Mouse (Mus musculus): ENCODE results near the gene Prss8. TPM values are rescaled to one million over a fixed set of nuclear protein-coding genes. Genes with fewer than 3 reads are reported as not detected.

The Prss8 gene
- polyA plus RNA-seq, 1 experiment from 2014 or later: 13.9 TPM

DNA sequence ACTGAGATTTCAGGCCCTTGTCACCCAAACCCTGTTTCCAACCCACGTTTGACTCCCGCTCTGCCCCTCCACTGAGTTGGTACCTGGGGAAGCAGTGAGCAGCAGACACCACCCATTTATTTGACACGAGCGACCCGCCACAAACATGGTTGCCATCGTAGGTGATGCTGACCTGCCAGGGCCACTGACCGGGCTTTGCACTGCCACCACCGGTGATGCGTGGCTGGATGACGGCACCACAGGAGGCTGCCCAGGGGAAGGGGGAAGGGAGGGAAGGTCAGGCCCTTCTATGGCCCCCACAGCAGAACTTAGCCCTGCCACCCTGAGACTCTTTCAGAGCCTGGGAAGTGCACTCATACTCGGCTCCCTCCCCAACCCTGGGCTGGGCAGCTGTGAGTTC is 2.2 kb downstream of the Prss8 start:
- Histone ChIP-seq H3K4me2 (no peak overlapping the region), H3K4me3 (replicated peaks) (no peak overlapping the region), H3K36me3 (replicated peaks) (peaks cover 33% of the 10 kb centered on the region), H3K27me3 (peaks cover 9% of the 10 kb centered on the region; the same call in 1 of the 2 replicates), H3K9ac (no peak overlapping the region), H3K4me1 (replicated peaks) (peaks cover 46% of the 10 kb centered on the region), H3K9me3 (replicated peaks) (no peaks in the 10 kb centered on the region), H3K27ac (replicated peaks) (no peak overlapping the region)
- ATAC-seq (ENCODE audit: insufficient read depth): no peak
- 76% methylated on average over 11 of the region's 11 CpGs for WGBS (ENCODE audit: insufficient replicate concordance)

DNA sequence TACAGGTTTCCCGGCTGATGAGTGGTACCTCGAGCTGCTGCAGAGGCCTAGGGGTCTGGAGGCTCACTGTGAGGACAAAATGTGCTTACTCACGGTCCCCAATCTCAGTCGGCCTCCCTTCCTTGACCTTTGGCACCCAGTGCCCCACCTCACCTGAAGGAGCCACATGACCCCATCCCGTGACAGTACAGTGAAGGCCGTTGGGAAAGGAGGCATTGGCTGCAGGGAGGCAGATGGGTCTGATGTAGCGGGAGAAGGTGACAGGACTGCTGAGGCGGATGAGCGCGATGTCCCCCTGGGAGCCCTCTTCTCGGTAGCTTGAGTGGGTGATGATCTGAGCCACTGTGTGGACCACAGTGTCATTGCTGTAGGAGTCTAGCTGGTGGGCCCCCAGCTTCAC is 3.1 kb downstream of the Prss8 start:
- no peak overlapping the region for H3K4me3 ChIP-seq (replicated peaks)

DNA sequence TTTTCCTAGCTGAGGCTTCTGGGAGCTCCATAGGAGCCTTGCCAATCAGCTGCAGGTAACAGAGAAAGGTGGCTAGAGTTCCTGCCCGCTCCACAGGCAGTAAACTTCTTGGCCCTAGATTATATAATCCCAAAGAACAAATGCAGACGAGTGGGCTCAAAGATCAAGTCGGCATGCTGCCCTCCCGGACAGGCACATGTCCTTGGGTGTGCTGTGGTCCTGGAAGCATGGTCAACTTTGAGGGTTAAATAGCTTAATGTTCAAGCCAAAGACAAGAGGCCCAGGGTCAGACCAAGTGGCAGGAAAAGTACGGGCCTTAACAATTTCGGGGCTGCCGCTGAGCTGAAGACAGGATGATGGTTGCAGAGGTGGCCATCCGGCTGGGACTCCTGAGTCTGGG is 3.8 kb downstream of the Prss8 start:
- Histone ChIP-seq H3K4me3 (replicated peaks) (no peak overlapping the region), H3K4me2 (no peak overlapping the region), H3K4me1 (replicated peaks) (peaks cover 48% of the 10 kb centered on the region), H3K36me3 (replicated peaks) (peaks cover 33% of the 10 kb centered on the region), H3K9me3 (replicated peaks) (no peaks in the 10 kb centered on the region), H3K9ac (no peak overlapping the region), H3K27ac (replicated peaks) (no peak overlapping the region), H3K27me3 (peaks cover 9% of the 10 kb centered on the region; the same call in 1 of the 2 replicates)
- ATAC-seq (ENCODE audit: insufficient read depth): no peak
- WGBS (ENCODE audit: insufficient replicate concordance): 77% methylated on average over 8 of the region's 8 CpGs

More for the DNA sequence above, 3.1 kb downstream of the Prss8 start:
- Histone ChIP-seq H3K4me2 (no peak overlapping the region), H3K27ac (replicated peaks) (no peak overlapping the region), H3K9ac (no peak overlapping the region), H3K36me3 (replicated peaks) (peaks cover 33% of the 10 kb centered on the region), H3K9me3 (replicated peaks) (no peaks in the 10 kb centered on the region), H3K4me1 (replicated peaks) (peaks cover 52% of the 10 kb centered on the region), H3K27me3 (peaks cover 9% of the 10 kb centered on the region; the same call in 1 of the 2 replicates)
- no peak for ATAC-seq (ENCODE audit: insufficient read depth)
- 73% methylated on average over 11 of the region's 11 CpGs for WGBS (ENCODE audit: insufficient replicate concordance)

DNA sequence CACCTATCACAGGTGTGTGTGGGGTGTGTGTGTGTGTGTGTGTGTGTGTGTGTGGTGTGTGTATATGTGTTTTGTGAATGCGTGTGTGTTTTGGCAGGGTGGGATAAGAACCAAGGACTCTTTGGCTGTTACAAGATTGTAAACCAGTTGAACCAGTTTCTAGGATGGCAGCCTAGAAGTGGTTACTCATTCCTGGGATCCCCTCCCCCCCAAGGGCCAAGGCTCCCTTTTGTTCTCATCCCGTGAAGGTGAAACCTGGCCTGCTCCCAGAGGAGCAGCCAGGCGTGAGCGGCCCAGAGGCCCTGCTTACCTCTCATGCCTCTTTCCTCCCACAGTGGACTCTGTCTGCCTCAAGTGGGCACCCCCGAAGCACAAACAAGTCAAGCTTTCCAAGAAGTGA is 4.7 kb downstream of the Prss8 start:
- no peak overlapping the region for H3K4me2 ChIP-seq
- peaks cover 8% of the 10 kb centered on the region; the same call in 1 of the 2 replicates for H3K27me3 ChIP-seq
- 70% methylated on average over 5 of the region's 5 CpGs for whole genome bisulfite sequencing (ENCODE audit: insufficient replicate concordance)
- no peak overlapping the region for H3K9ac ChIP-seq
- peaks cover 43% of the 10 kb centered on the region for H3K4me1 ChIP-seq (replicated peaks)
- no peak overlapping the region for H3K4me3 ChIP-seq (replicated peaks)
- no peaks in the 10 kb centered on the region for H3K9me3 ChIP-seq (replicated peaks)
- H3K36me3 ChIP-seq (replicated peaks): peaks cover 36% of the 10 kb centered on the region
- ATAC-seq (ENCODE audit: insufficient read depth): no peak
- H3K27ac ChIP-seq (replicated peaks): no peak overlapping the region

DNA sequence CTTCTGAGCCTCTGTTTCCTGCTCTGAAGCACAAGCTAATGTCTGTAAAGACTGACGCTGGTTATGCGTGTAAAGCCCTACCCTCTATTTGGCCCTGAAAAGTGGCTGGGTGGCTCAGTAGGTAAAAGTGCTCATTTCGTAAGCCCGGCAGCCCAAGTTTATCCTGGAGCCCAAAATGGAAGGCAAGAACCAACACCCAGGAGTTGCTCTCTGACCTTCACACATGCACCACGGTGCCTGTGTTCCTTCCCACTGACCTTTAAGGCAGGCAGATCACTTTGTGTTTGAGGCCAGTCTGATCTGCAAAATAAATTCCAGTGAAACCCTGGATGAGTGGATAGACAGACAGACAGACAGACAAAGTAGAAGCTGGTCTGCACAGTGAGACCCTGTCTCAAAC is 6.2 kb downstream of the Prss8 start:
- H3K36me3 ChIP-seq (replicated peaks): peaks cover 36% of the 10 kb centered on the region
- H3K27ac ChIP-seq (replicated peaks): no peak overlapping the region
- 70% methylated on average over 5 of the region's 5 CpGs for WGBS (ENCODE audit: insufficient replicate concordance)
- no peak for ATAC-seq (ENCODE audit: insufficient read depth)
- no peak overlapping the region for H3K4me2 ChIP-seq
- no peak overlapping the region for H3K9ac ChIP-seq
- no peak overlapping the region for H3K4me3 ChIP-seq (replicated peaks)
- H3K9me3 ChIP-seq (replicated peaks): no peaks in the 10 kb centered on the region
- peaks cover 35% of the 10 kb centered on the region for H3K4me1 ChIP-seq (replicated peaks)
- peaks cover 2% of the 10 kb centered on the region; the same call in 1 of the 2 replicates for H3K27me3 ChIP-seq

DNA sequence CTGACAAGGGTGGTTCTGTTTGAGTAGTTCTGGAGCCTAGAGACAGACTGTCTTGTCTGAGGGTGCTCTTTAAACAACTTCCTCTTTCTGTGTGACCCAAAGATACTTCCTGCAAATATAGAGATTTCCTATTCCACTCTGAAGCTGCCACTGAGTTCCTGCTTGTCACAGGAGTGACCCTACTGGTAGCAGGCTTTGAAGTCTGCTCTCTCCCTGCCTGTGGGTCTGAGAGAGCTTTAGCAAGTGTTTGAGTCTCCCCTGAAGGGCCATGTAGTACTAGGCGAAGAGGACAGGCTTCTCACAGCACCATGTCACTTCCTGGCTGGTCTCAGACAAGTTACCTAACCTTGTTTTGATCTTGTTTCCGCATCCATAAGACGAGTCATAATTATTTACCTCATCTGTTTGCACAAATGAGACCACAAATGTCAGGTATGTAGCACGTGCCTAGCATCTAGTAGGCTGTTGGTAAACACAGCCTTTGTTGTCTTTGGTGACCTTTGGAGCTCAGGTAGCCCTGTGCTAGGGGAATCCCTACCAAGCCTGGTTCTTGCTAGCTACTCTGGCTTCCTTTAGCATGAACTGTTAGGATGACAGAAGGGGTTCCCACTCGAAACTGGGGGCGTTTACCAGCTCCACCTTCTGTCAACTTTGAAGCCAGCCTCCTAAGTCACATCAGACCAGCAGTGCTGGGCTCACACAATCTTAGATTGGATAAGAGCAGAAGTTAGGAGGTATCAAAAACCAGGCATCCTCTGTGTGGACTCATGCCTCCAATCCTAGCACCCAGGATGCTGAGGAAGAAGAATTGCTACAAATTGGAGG is 7.2 kb downstream of the Prss8 start:
- H3K9ac ChIP-seq: no peak overlapping the region
- 49% methylated on average over 6 of the region's 6 CpGs for WGBS (ENCODE audit: insufficient replicate concordance)
- no peaks in the 10 kb centered on the region for H3K9me3 ChIP-seq (replicated peaks)
- H3K36me3 ChIP-seq (replicated peaks): peaks cover 36% of the 10 kb centered on the region
- no peaks in the 10 kb centered on the region for H3K27me3 ChIP-seq
- ATAC-seq (ENCODE audit: insufficient read depth): no peak; the same call in 1 of the 2 replicates
- H3K4me3 ChIP-seq (replicated peaks): no peak overlapping the region
- H3K27ac ChIP-seq (replicated peaks): peak overlapping the region; percentile 64
- no peak overlapping the region for H3K4me2 ChIP-seq
- peaks cover 31% of the 10 kb centered on the region for H3K4me1 ChIP-seq (replicated peaks)

DNA sequence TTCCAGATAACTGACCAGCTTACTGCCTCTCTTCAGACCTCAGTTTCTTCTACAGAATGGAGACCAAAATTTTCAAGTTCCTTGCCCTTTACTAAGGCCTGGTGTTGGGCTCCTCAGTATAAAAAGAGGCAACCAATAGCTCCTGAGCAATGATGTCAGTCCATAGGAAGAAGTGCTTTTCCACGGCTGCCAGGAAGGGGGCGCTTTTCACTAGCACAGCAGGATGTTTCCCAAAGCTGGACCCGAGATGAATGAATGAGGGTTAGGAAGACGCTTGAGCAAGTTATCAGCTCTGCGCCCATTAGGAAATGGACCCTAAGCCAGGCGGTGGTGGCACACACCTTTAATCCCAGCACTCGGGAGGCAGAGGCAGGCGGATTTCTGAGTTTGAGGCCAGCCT is 8.4 kb downstream of the Prss8 start:
- 43% methylated on average over 8 of the region's 8 CpGs for whole genome bisulfite sequencing (ENCODE audit: insufficient replicate concordance)
- Histone ChIP-seq H3K4me3 (replicated peaks) (no peak overlapping the region), H3K9ac (no peak overlapping the region), H3K36me3 (replicated peaks) (peaks cover 38% of the 10 kb centered on the region), H3K4me1 (replicated peaks) (peaks cover 26% of the 10 kb centered on the region), H3K4me2 (no peak overlapping the region), H3K27ac (replicated peaks) (no peak overlapping the region), H3K27me3 (no peaks in the 10 kb centered on the region), H3K9me3 (replicated peaks) (no peaks in the 10 kb centered on the region)
- no peak for ATAC-seq (ENCODE audit: insufficient read depth)

DNA sequence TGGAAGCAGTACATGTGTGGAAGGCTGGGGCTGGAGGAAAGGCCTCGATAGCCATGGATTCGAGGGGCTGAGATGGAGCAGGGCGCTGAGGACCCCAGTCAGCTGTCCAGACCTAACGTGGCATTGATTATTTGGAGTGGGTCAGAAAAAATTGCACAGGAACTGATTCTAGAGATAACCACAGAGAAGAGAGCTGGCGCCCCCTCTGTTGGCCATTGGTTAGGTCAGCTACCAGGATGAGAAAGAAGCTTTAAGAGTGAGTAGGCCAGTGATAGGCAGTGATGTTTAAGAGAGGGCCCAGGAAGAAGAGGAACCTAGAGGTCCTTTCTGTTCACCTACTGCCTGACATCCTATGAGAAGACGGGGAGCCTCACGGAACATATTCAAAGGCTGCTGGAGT is 10.6 kb downstream of the Prss8 start:
- no peaks in the 10 kb centered on the region for H3K9me3 ChIP-seq (replicated peaks)
- no peaks in the 10 kb centered on the region for H3K27me3 ChIP-seq
- ATAC-seq (ENCODE audit: insufficient read depth): no peak
- H3K36me3 ChIP-seq (replicated peaks): peaks cover 37% of the 10 kb centered on the region
- peaks cover 26% of the 10 kb centered on the region for H3K4me1 ChIP-seq (replicated peaks)
- WGBS (ENCODE audit: insufficient replicate concordance): 63% methylated on average over 7 of the region's 7 CpGs
- H3K4me3 ChIP-seq (replicated peaks): no peak overlapping the region
- no peak overlapping the region for H3K4me2 ChIP-seq
- H3K27ac ChIP-seq (replicated peaks): no peak overlapping the region
- H3K9ac ChIP-seq: no peak overlapping the region

DNA sequence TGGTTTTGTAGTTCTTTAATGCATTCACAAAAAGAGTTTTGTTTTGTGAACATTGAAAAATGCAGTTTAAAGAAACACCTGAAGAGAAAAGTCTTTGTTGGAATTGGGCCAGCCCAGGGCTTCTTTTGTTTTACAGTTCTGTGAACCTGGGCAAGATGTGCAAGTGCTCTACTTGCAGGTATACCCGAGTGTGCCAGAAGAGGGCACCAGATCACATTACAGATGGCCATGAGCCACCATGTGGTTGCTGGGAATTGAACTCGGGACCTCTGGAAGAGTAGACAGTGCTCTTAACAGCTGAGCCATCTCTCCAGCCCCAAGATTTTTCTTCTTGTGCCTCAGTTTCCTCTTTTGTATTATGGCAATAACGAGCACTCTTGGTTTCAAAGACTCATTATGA is 11.7 kb downstream of the Prss8 start:
- WGBS (ENCODE audit: insufficient replicate concordance): 42% methylated on average over 3 of the region's 3 CpGs
- Histone ChIP-seq H3K4me2 (no peak overlapping the region), H3K27ac (replicated peaks) (no peak overlapping the region), H3K27me3 (no peaks in the 10 kb centered on the region), H3K9me3 (replicated peaks) (no peaks in the 10 kb centered on the region), H3K9ac (no peak overlapping the region), H3K4me1 (replicated peaks) (peaks cover 25% of the 10 kb centered on the region), H3K4me3 (replicated peaks) (no peak overlapping the region), H3K36me3 (replicated peaks) (peaks cover 32% of the 10 kb centered on the region)
- no peak for ATAC-seq (ENCODE audit: insufficient read depth)

DNA sequence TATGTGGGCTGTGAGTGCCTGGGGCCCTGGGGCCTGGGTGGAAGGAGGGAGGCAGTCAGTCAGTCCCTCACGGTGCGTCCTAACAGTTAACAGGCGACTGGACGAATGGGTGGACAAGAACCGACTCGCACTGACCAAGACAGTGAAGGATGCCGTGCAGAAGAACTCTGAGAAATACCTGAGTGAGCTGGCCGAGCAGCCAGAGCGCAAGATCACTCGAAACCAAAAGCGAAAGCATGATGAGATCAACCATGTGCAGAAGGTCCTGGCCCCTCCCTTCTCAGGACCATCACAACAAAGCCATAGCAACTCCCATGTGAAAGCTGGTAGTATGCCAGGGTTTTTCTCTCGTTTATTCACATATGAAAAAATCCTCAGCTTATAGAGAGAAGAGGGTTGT is 14.6 kb downstream of the Prss8 start:
- H3K4me1 ChIP-seq (replicated peaks): peaks cover 27% of the 10 kb centered on the region
- H3K27ac ChIP-seq (replicated peaks): no peak overlapping the region
- H3K4me3 ChIP-seq (replicated peaks): no peak overlapping the region
- ATAC-seq (ENCODE audit: insufficient read depth): no peak
- no peaks in the 10 kb centered on the region for H3K9me3 ChIP-seq (replicated peaks)
- peaks cover 29% of the 10 kb centered on the region for H3K36me3 ChIP-seq (replicated peaks)
- no peaks in the 10 kb centered on the region for H3K27me3 ChIP-seq
- no peak overlapping the region for H3K4me2 ChIP-seq
- no peak overlapping the region for H3K9ac ChIP-seq
- WGBS (ENCODE audit: insufficient replicate concordance): 82% methylated on average over 12 of the region's 12 CpGs

DNA sequence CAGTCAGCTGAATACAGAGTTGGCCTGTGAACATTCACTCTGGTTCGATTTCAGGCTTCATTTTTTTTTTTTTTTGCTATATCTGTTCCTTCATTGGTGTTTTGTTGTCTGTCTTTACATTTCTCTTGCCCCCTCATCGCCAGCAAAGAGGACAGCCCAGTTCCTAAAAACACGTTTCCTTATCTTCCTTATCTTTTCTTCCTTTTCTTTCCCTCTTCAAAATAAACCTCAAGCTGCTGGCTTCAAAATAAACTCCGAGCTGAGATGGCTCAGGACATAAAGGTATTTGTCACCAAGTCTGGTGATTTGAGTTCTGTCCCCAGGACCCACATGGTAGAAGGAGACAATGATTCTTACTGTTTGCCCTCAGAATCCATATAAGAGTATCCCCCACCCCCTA is 17.0 kb downstream of the Prss8 start:
- 2% methylated on average over 4 of the region's 4 CpGs for WGBS (ENCODE audit: insufficient replicate concordance)
- Histone ChIP-seq H3K27me3 (no peaks in the 10 kb centered on the region), H3K36me3 (replicated peaks) (peaks cover 50% of the 10 kb centered on the region), H3K4me1 (replicated peaks) (peaks cover 20% of the 10 kb centered on the region), H3K9me3 (replicated peaks) (no peaks in the 10 kb centered on the region), H3K4me3 (replicated peaks) (peak overlapping the region; percentile 71), H3K9ac (peak overlapping the region; percentile 56), H3K27ac (replicated peaks) (peak overlapping the region; percentile 83), H3K4me2 (peak overlapping the region; percentile 78)
- ATAC-seq (ENCODE audit: insufficient read depth): no peak

Data from liver, embryonic 15.5 days (tissue).